Mouse (Mus musculus) kidney, postnatal 4 days (tissue): ENCODE data around the gene Heatr4.
"Not testable (repeated sequence)": the region's sequence is repeated elsewhere in the genome, so short reads cannot be mapped to it uniquely, and the experiment has no call there.

Experiments
- DNase-seq, 2 experiments: peaks; one replicate each; pipeline ENCODE4 v3.0.0; 2021; ENCODE audit warnings: mixed read lengths in 2 of 2

The Heatr4 gene

GRCm38 (mm10) chr12:83984752-83985151, at the start of gene Heatr4:
Heatr4 (minus strand) TSS chr12:83984852.
- no peak for DNase-seq

GRCm38 (mm10) chr12:84034108-84034507, 49.5 kb upstream of the Heatr4 start:
- no peak for DNase-seq

GRCm38 (mm10) chr12:84033302-84033701, 48.6 kb upstream of the Heatr4 start:
- not testable (repeated sequence) for DNase-seq

GRCm38 (mm10) chr12:84032854-84033253, 48.2 kb upstream of the Heatr4 start:
- no peak for DNase-seq

GRCm38 (mm10) chr12:84030659-84031332, 46.1 kb upstream of the Heatr4 start:
- DNase-seq = peak; percentile 81 to 85

GRCm38 (mm10) chr12:84029043-84029442, 44.4 kb upstream of the Heatr4 start:
- not testable (repeated sequence) for DNase-seq

- not testable (repeated sequence) for DNase-seq
Measured at GRCm38 (mm10) chr12:84028328-84028727, 43.7 kb upstream of the Heatr4 start.

GRCm38 (mm10) chr12:84025888-84026287, 41.2 kb upstream of the Heatr4 start:
- no peak for DNase-seq

GRCm38 (mm10) chr12:84023052-84023745, 38.5 kb upstream of the Heatr4 start:
- DNase-seq = no peak

- DNase-seq = not testable (repeated sequence)
Measured at GRCm38 (mm10) chr12:84022266-84022665, 37.6 kb upstream of the Heatr4 start.

- DNase-seq = peak; percentile 61 to 79
Measured at GRCm38 (mm10) chr12:84020528-84020927, 35.9 kb upstream of the Heatr4 start.

- no peak for DNase-seq
Measured at GRCm38 (mm10) chr12:84013701-84014100, 29.0 kb upstream of the Heatr4 start.

- DNase-seq = peak in 1 of 2 experiments; percentile 26
Measured at GRCm38 (mm10) chr12:84013130-84013529, 28.5 kb upstream of the Heatr4 start.

GRCm38 (mm10) chr12:84011251-84012040, 26.8 kb upstream of the Heatr4 start:
- DNase-seq = peak; percentile 84 to 91

- no peak for DNase-seq
Measured at GRCm38 (mm10) chr12:84010201-84010600, 25.5 kb upstream of the Heatr4 start.

- DNase-seq = peak; percentile 80 to 90
Measured at GRCm38 (mm10) chr12:84009171-84009965, 24.7 kb upstream of the Heatr4 start, which contains the start of gene Acot1. Acot1 (plus strand) TSS chr12:84009490.

- no peak for DNase-seq
Measured at GRCm38 (mm10) chr12:84008729-84009128, 24.1 kb upstream of the Heatr4 start.

- DNase-seq = no peak
Measured at GRCm38 (mm10) chr12:84008251-84008650, 23.6 kb upstream of the Heatr4 start.

- no peak for DNase-seq
Measured at GRCm38 (mm10) chr12:84003866-84004265, 19.2 kb upstream of the Heatr4 start.

- DNase-seq = no peak
Measured at GRCm38 (mm10) chr12:84000418-84000817, 15.8 kb upstream of the Heatr4 start.

GRCm38 (mm10) chr12:83999237-83999636, 14.6 kb upstream of the Heatr4 start:
- DNase-seq = peak; percentile 70 to 83

GRCm38 (mm10) chr12:83998341-83999107, 13.9 kb upstream of the Heatr4 start:
- peak in 1 of 2 experiments; percentile 33 for DNase-seq
